Mouse (Mus musculus) skeletal muscle tissue, adult 2 months (tissue): Measurements from ENCODE around the gene Gm4881.
A peak's percentile ranks its signal among the peaks of the same experiment; 100 is the strongest.
"Not testable (repeated sequence)": the region's sequence is repeated elsewhere in the genome, so short reads cannot be mapped to it uniquely, and the experiment has no call there.

Source experiments
- DNase-seq: peaks from one replicate; pipeline ENCODE4 v3.0.0-alpha.2; 2012; ENCODE audit warnings: low read depth, low spot score

Gm4881 gene

GRCm38 (mm10) chr7:24896269-24896668 lies 48.0 kb downstream of the Gm4881 start:
- no peak for DNase-seq

GRCm38 (mm10) chr7:24895749-24896148 lies 48.5 kb downstream of the Gm4881 start:
- not testable (repeated sequence) for DNase-seq

- no peak for DNase-seq
These were observed 52.1 kb downstream of the Gm4881 start for GRCm38 (mm10) chr7:24892125-24892583.

GRCm38 (mm10) chr7:24891241-24892124 lies 52.8 kb downstream of the Gm4881 start:
- DNase-seq = no peak

- peak; percentile 72 for DNase-seq
These were observed 53.7 kb downstream of the Gm4881 start for GRCm38 (mm10) chr7:24890281-24891216.

GRCm38 (mm10) chr7:24889431-24890220 lies 54.7 kb downstream of the Gm4881 start:
- DNase-seq = no peak

GRCm38 (mm10) chr7:24887096-24887495 lies 57.2 kb downstream of the Gm4881 start:
- DNase-seq = no peak

- DNase-seq = no peak
These were observed 58.0 kb downstream of the Gm4881 start for GRCm38 (mm10) chr7:24886308-24886633.

GRCm38 (mm10) chr7:24885468-24886307 lies 58.6 kb downstream of the Gm4881 start:
- no peak for DNase-seq

- DNase-seq = no peak
These were observed 59.5 kb downstream of the Gm4881 start for GRCm38 (mm10) chr7:24884693-24885291.

GRCm38 (mm10) chr7:24883896-24884692 lies 60.2 kb downstream of the Gm4881 start, which contains the start of gene Rps19:
Gene Rps19, plus strand, starts transcription at chr7:24884371.
- peak; percentile 99 for DNase-seq

- DNase-seq = no peak
These were observed 61.7 kb downstream of the Gm4881 start for GRCm38 (mm10) chr7:24882416-24883199.

GRCm38 (mm10) chr7:24879620-24880019 lies 64.7 kb downstream of the Gm4881 start:
- no peak for DNase-seq

- DNase-seq = no peak
These were observed 66.7 kb downstream of the Gm4881 start for GRCm38 (mm10) chr7:24877588-24877987.
